Mouse (Mus musculus): ENCODE data around the gene Leng9.

DNA sequence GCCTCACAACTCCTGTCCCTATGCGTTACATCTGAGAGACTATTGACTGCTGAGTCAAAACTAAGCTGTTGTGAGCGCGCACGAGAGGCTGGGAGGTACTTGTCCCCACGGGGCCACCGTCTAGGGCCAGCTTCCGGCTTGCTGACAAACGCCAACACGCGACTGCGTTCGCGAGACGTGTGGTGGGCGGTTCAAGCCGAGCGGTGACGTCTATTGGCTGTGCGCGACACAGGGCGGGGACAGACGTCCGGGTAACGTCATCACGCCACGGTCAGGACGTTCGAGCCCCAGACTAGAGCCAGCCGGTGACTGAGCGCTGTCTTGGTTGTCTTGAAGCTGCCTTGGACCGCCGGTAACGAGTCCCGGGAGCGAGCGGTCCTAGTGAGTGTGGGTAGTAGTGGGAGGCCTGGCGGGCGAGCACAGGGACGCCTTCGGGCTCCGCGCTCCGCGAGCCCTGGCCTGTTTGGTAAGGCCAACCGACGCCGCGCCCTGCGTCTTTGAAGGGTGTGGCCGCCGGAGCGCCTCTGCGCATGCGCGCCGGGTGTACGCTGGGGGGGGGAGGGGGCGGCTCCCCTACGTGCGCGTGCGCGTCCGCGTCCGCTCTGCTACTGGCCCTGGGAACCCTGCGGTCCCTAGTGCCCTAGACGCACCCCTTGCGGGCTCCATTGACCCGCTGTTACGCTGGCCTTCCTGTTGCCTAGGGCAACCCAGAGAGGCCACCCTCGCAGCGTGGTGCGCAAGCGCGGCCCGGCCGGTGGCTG, 13.2 kb downstream of the Leng9 start, which contains the start of gene Leng8:
- TF ChIP-seq CTCF (IDR thresholded peaks at IDR 0.05; ENCODE audit: low read depth) (peak; percentile 22; the same call in 1 of the 2 replicates), EP300 (optimal IDR thresholded peaks at IDR 0.05) (no peak)
